Mouse (Mus musculus) neural tube, embryonic 12.5 days (tissue): ENCODE data around the gene Gng12. TPM values are rescaled to one million over a fixed set of nuclear protein-coding genes. Genes with fewer than 3 reads are reported as not detected.

ENCODE experiments used
- ATAC-seq: fragments of 200-750 bp; cut with Nextera tagmentation; 2 replicates; pipeline ENCODE4 v1.8.0; 2017; ENCODE audit warnings: low read depth, mild to moderate bottlenecking, moderate TSS enrichment, moderate library complexity; ENCODE audit not compliant: low FRiP score
- H3K27ac ChIP-seq: fragments of 300-500 bp; sonication (generic); 2 replicates; pipeline ENCODE4 v1.5.1; 2016
- H3K27me3 ChIP-seq: fragments of 300-500 bp; sonication (generic); replicated peaks from 2 replicates; pipeline ENCODE4 v1.6.1; 2016; ENCODE audit warnings: mild to moderate bottlenecking
- H3K36me3 ChIP-seq: fragments of 300-500 bp; sonication (generic); 2 replicates; pipeline ENCODE4 v1.6.1; 2016; ENCODE audit warnings: mild to moderate bottlenecking
- H3K4me1 ChIP-seq: fragments of 300-500 bp; sonication (generic); 2 replicates; pipeline ENCODE4 v1.6.1; 2016
- H3K4me2 ChIP-seq: fragments of 300-500 bp; sonication (generic); replicated peaks from 2 replicates; pipeline ENCODE4 v1.6.1; 2016; ENCODE audit warnings: mild to moderate bottlenecking
- H3K4me3 ChIP-seq: fragments of 300-500 bp; sonication (generic); 2 replicates; pipeline ENCODE4 v1.5.1; 2016
- H3K9ac ChIP-seq: fragments of 300-500 bp; sonication (generic); 2 replicates; pipeline ENCODE4 v1.6.1; 2016; ENCODE audit warnings: mild to moderate bottlenecking
- H3K9me3 ChIP-seq: fragments of 300-500 bp; sonication (generic); 2 replicates; pipeline ENCODE4 v1.6.1; 2016; ENCODE audit warnings: mild to moderate bottlenecking
- WGBS: fragments of 180-500 bp; shearing (Covaris S2); methylation state at CpG from one replicate; pipeline ENCODE4 v1.1.7; 2016; 5-methylcytosine and 5-hydroxymethylcytosine counted together
- polyA plus RNA-seq: library from polyadenylated mRNA; unstranded; fragments of >200 nt; fragmentation: Nextera tagmentation; extraction: Ambion mirVana; gene quantifications from 2 replicates; pipeline ENCODE4 v1.2.1, GENCODE M21; 2016

Gene Gng12
- polyA plus RNA-seq, 1 experiment from 2014 or later = 41.8 TPM

DNA sequence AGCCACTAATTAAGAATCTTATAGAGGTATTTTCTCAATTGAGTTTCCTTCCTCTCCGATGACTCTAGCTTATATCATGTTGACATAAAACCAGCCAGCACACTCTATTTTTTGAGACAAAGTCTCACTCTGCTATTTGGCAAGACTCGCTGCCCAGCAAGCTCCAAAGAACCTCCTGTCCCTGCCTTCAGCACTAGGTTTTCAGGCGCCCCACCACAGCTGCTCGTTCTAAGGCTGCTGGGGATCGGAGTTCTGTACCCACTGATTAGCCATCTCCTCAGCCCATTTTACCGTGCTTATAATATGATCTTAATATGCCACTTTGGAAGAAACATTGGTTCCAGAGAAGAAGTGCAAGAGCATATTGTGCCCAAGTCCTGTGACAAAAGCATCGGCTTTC is 26.3 kb downstream of the Gng12 start:
- Histone ChIP-seq H3K9ac (no peak overlapping the region), H3K27ac (no peak overlapping the region), H3K9me3 (no peaks in the 10 kb centered on the region), H3K4me3 (no peak overlapping the region), H3K36me3 (no peaks in the 10 kb centered on the region), H3K4me1 (no peaks in the 10 kb centered on the region), H3K27me3 (no peaks in the 10 kb centered on the region), H3K4me2 (no peak overlapping the region)
- no peak for ATAC-seq
- 92% methylated on average over 7 of the region's 7 CpGs for WGBS

DNA sequence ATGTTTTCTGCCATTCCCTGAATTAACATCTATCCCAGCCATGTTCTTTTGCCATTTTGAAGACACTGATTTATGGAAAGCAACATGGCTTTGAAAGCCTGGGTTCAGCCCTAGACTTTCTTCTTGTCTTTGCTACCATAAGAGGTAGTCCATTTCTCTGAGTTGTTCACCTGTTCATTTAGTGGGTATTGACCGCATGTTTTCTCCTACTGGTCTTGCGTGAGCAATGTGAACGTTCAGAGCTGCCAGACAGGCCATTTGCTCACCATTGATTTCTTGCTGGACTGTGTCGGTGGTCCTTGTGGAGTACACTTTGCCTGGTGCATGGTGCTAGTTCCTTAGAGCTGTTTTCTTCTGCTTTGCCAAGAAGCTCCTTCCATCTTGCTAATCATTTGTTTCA is 27.7 kb downstream of the Gng12 start:
- H3K4me2 ChIP-seq = no peak overlapping the region
- no peak for ATAC-seq
- no peaks in the 10 kb centered on the region for H3K36me3 ChIP-seq
- no peak overlapping the region for H3K27ac ChIP-seq
- H3K9ac ChIP-seq = no peak overlapping the region
- H3K4me3 ChIP-seq = no peak overlapping the region
- H3K9me3 ChIP-seq = no peaks in the 10 kb centered on the region
- H3K4me1 ChIP-seq = no peaks in the 10 kb centered on the region; the same call in 1 of the 2 replicates
- no peaks in the 10 kb centered on the region for H3K27me3 ChIP-seq
- WGBS = 83% methylated on average over 4 of the region's 4 CpGs

GRCm38 (mm10) chr6:66924315-66924965 is 28.2 kb downstream of the Gng12 start:
- no peaks in the 10 kb centered on the region for H3K27me3 ChIP-seq
- no peaks in the 10 kb centered on the region for H3K9me3 ChIP-seq
- no peak overlapping the region for H3K27ac ChIP-seq
- WGBS = 81% methylated on average over 7 of the region's 7 CpGs
- no peak overlapping the region for H3K4me2 ChIP-seq
- H3K4me1 ChIP-seq = no peaks in the 10 kb centered on the region; the same call in 1 of the 2 replicates
- H3K4me3 ChIP-seq = no peak overlapping the region
- ATAC-seq = no peak
- H3K9ac ChIP-seq = no peak overlapping the region
- H3K36me3 ChIP-seq = no peaks in the 10 kb centered on the region

DNA sequence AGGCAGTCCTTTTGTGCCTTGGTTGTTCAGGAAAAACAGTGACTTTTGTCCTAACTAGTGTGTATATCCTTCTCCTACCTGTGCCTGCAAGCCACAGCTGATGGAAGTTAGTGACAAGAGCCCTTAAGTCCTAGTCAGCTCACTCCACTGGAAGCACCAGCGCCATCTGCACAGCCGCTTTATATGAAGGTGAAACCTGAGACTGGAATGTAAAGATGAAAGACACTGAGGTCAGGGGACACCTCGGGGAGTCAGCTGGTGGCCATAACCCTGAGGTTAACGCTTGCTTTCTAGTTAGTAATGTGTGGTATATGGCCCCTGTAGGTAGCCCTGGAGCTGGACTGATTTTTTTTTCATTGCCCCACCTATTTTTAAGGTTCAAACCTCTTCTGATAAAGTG is 30.1 kb downstream of the Gng12 start:
- Histone ChIP-seq H3K27ac (no peak overlapping the region), H3K27me3 (no peaks in the 10 kb centered on the region), H3K4me1 (no peaks in the 10 kb centered on the region; the same call in 1 of the 2 replicates), H3K36me3 (no peaks in the 10 kb centered on the region), H3K4me3 (no peak overlapping the region), H3K4me2 (no peak overlapping the region), H3K9me3 (no peaks in the 10 kb centered on the region), H3K9ac (no peak overlapping the region)
- WGBS = 22% methylated on average over 4 of the region's 4 CpGs
- ATAC-seq = no peak

- 73% methylated on average over 2 of the region's 2 CpGs for WGBS
- Histone ChIP-seq H3K4me3 (no peak overlapping the region), H3K27ac (no peak overlapping the region), H3K9me3 (no peaks in the 10 kb centered on the region), H3K4me1 (no peaks in the 10 kb centered on the region; the same call in 1 of the 2 replicates), H3K9ac (no peak overlapping the region), H3K27me3 (no peaks in the 10 kb centered on the region), H3K4me2 (no peak overlapping the region), H3K36me3 (no peaks in the 10 kb centered on the region)
- no peak for ATAC-seq
These were observed 32.9 kb downstream of the Gng12 start for GRCm38 (mm10) chr6:66928972-66929645.

DNA sequence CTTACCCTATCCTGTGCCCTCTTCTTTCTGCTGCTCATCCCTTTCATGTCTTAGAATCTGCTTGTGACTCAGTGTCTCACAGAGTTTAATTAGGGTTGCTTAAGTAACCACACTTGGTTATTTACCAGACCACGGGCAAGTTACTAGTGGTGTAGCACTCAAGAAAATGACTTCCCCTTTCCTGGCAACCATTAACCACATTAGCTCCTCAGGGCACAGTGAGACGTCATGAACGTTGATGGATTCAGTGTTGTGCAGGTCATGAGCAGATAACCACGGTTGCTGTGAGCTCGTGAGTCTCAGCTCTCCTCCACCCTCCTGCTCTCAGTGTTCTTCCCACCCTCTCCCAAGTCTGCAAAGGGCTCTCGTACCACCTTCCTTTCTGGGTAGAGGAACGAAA is 33.5 kb downstream of the Gng12 start:
- no peak overlapping the region for H3K27ac ChIP-seq
- no peak overlapping the region for H3K9ac ChIP-seq
- ATAC-seq = no peak
- H3K4me3 ChIP-seq = no peak overlapping the region
- H3K4me1 ChIP-seq = no peaks in the 10 kb centered on the region; the same call in 1 of the 2 replicates
- H3K36me3 ChIP-seq = no peaks in the 10 kb centered on the region
- WGBS = 50% methylated on average over 7 of the region's 7 CpGs
- H3K4me2 ChIP-seq = no peak overlapping the region
- H3K9me3 ChIP-seq = no peaks in the 10 kb centered on the region
- H3K27me3 ChIP-seq = no peaks in the 10 kb centered on the region

DNA sequence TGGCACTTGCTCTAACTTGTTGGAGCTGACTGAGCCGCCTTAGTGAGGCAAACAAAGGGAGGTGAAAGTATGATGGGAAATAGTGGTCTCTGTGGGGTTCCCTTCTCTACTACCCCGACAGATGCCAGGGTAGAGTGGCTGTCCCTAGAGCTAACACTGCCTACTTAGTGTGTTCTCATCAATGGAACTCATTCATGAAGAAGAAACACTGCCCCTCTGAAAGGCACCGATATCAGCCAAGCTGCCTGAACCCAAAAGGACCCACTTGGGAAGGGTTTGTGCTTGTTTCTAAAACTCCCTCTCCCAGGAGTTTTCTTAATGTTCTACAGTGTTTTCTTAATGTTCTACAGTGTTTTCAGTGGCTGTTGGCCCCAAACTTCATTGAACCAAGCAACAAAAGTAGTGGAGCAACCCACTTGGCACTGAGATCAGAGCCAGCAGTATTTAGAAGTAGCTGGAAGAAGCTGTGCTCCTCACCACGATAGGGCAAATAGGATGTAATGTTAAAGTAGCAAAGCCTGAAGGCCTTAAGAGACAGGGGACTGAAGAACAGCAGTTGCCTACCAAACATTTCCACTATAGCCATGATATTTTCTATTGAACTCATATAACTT is 36.1 kb downstream of the Gng12 start:
- H3K9ac ChIP-seq = no peak overlapping the region
- H3K27me3 ChIP-seq = no peaks in the 10 kb centered on the region
- 74% methylated on average over 4 of the region's 4 CpGs for WGBS
- H3K9me3 ChIP-seq = no peaks in the 10 kb centered on the region
- H3K36me3 ChIP-seq = no peaks in the 10 kb centered on the region
- no peak overlapping the region for H3K4me3 ChIP-seq
- H3K4me1 ChIP-seq = no peaks in the 10 kb centered on the region; the same call in 1 of the 2 replicates
- no peak overlapping the region for H3K4me2 ChIP-seq
- H3K27ac ChIP-seq = no peak overlapping the region
- ATAC-seq = no peak

DNA sequence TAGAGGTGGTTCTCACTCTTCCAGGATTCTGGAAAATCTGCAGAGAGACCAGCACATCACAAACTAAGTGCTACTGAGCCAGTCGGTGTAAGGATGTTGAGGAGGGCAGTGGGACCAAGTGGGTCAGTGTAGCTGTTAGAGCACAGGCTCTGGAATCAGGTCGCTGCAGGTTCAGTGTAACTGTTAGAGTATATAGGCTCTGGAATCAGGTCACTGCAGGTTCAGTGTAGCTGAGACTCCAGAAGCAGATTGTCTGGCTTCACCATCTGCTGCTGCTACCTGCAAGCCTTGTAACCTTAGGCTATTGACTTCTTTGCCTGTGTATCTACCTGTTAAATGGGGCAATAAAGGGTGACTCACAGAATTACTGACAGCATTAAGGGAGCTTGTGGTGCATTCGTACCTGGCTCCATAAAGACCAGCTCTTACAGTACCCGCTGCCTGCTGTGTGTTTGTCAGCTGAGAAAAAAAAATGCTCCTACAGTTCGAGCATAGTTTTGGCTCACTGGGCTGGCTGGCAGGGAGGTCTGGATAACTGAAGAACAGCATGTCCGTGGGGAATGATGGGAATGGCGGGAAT is 44.5 kb downstream of the Gng12 start:
- Histone ChIP-seq H3K27me3 (no peaks in the 10 kb centered on the region), H3K4me2 (no peak overlapping the region), H3K27ac (no peak overlapping the region), H3K36me3 (no peaks in the 10 kb centered on the region), H3K4me1 (no peaks in the 10 kb centered on the region; the same call in 1 of the 2 replicates), H3K4me3 (no peak overlapping the region), H3K9me3 (no peaks in the 10 kb centered on the region), H3K9ac (no peak overlapping the region)
- 77% methylated on average over 7 of the region's 7 CpGs for WGBS
- no peak for ATAC-seq

DNA sequence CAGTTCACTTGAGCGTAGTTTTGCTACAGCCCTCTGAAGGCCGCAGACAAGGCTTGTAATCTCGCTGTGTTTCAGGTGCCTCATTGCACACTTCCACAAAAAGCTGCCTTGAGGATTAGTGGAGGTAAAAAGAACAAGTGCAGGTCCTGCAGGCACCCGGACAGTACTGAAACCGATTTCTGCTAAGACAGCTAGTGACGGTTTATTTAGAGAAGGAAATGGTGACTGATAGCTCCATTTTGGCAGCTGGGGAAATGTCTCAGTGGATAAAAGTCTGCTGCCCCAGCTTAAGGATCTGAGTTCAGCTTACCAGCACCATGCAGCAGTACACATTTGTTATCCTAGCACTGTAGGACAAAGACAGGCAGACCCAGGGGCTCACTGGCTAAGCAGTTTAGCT is 45.6 kb downstream of the Gng12 start:
- no peaks in the 10 kb centered on the region for H3K27me3 ChIP-seq
- no peak overlapping the region for H3K4me3 ChIP-seq
- H3K4me1 ChIP-seq = no peaks in the 10 kb centered on the region; the same call in 1 of the 2 replicates
- H3K4me2 ChIP-seq = no peak overlapping the region
- H3K36me3 ChIP-seq = no peaks in the 10 kb centered on the region
- ATAC-seq = no peak
- H3K9ac ChIP-seq = no peak overlapping the region
- no peaks in the 10 kb centered on the region for H3K9me3 ChIP-seq
- no peak overlapping the region for H3K27ac ChIP-seq
- 78% methylated on average over 6 of the region's 6 CpGs for WGBS

DNA sequence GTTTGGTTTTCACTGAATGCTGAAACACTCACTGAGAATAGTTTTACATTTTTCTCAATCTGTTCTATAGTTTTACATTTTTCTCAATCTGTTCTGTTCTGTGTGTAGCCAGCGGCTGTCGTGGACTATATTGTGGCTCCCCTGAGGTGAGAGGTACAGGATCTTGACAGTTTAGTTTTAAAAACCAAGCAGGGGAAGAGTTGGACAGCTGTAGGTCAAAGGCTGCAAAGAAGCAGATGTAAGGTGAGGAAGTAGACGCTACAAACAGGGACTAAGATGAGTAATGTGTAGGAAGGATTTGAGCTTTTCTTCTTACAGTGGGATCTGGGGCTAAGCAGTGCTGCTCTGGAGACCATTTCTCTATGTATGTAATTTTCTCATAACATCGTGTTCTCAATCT is 46.6 kb downstream of the Gng12 start:
- Histone ChIP-seq H3K27me3 (no peaks in the 10 kb centered on the region), H3K27ac (no peak overlapping the region), H3K4me3 (no peak overlapping the region), H3K4me1 (no peaks in the 10 kb centered on the region; the same call in 1 of the 2 replicates), H3K36me3 (no peaks in the 10 kb centered on the region), H3K4me2 (no peak overlapping the region), H3K9ac (no peak overlapping the region), H3K9me3 (no peaks in the 10 kb centered on the region)
- ATAC-seq = no peak
- WGBS = 62% methylated on average over 4 of the region's 4 CpGs

DNA sequence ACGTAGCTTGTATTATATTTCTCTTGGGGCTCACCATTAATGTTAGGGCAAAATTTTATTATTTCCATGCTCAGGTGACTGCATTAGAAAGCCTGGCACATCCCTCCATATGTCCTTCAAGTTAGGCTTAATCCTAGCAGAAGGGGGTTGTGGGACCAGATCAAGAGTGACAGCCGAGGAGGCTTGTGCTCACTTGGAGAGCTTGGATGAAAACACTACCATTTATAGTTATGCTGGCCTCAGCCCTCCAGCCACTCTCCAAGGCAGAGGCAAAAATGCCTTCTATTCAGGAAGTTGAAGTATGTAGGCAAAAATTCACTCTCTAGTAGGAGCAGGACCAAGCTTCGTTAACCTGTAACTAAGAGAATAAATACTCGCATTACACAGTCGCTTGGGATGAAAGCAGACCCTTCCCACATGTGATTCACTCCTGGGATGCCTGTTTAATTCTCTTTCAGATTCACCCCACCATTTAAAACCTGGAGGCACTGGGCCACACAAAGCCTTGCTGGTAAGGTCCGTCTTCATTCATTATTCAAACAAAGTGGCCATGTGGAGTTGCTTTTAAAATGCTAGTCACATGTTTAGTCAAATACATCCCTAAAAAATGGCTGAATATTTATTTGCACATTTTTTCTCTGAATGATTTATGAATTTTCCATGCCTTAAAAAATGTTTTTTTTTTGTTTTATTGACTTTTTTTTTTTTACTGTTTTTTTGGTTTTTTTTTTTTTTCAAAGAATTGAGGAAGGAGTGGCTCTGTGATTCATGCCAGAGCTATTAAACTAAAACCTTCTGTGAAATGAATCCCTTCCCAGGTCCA is 47.4 kb downstream of the Gng12 start:
- Histone ChIP-seq H3K4me1 (no peaks in the 10 kb centered on the region; the same call in 1 of the 2 replicates), H3K9me3 (no peaks in the 10 kb centered on the region), H3K27me3 (no peaks in the 10 kb centered on the region), H3K9ac (no peak overlapping the region), H3K27ac (no peak overlapping the region), H3K4me2 (no peak overlapping the region), H3K36me3 (no peaks in the 10 kb centered on the region), H3K4me3 (no peak overlapping the region)
- ATAC-seq = peak; percentile 68; the same call in 1 of the 2 replicates
- WGBS = 31% methylated on average over 6 of the region's 6 CpGs
